24 mouse cellular contexts compared by ENCODE assay signal in the genomic region with DNA sequence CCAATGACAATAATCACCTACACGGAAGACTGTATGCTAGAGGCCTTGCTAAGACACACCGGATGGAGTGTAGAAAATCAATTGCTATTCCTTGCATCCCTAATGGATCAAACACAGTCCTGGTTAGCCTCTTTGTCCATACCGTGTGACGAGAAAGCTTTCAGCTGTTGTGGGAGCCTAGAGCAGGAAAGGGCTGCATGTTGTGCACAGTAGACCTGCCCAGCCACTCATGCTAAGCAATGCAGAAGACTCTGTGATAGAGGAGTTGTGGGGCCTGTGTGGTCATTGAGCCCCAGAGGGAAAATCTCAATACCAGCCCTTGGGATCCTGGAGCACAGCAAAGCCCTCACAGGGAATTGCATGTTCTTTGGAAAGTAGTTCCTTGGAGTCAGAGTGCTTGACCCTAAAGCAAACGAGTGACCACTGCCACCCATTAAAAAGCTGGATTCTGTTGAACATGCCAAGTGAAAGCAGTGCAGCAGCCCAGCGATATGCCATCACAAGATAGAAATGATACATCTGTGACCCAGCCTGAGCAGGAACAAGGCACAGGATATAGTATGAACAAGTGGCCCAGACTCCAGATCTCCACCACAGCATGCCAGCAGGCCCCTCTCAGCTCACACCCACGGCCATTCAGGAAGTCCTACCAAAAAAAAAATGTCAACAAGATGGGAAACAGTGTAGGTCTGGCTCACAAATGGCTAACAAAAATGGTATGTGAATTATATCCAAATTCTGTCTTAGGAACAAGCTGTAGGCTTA. TPM values are rescaled to one million over a fixed set of nuclear protein-coding genes. Genes with fewer than 3 reads are reported as not detected.
DNase-seq lines count a peak whose midpoint lies in the region; ATAC-seq and TF ChIP-seq lines count a peak whose summit lies in the region.
"Had no signal": no experiment of that assay in that cellular context is flagged by ENCODE, and none has a peak within 500 bp of the region (broad histone marks: within the 10 kb centered on the region; RNA-seq: fewer than 3 reads in every experiment).

No protein-coding gene starts in this region.

- DNase-seq in lung, embryonic 14.5 days = peak; percentile 65
- peak; percentile 71 for DNase-seq in lung, postnatal 10 days
- peak; percentile 59 for DNase-seq in lung, postnatal 36 days
- no peak for DNase-seq in thymus, postnatal 10 days (ENCODE audit: low spot score in 2 of 2)
- no peak for DNase-seq in gastrocnemius, adult 18-20 months (ENCODE audit: low spot score)
- DNase-seq in B cell, adult 2 months = no peak
- DNase-seq: adrenal gland, adult 8-10 months; adrenal gland, postnatal 25 days; cerebellum, adult 11-12 months; cerebellum, adult 8-10 months; cerebellum, postnatal 36 days; embryo, embryonic 11 days; gastrocnemius, adult 2 months; gastrocnemius, postnatal 14 days had no signal

- no peaks in the 10 kb centered on the region for H3K4me1 ChIP-seq in lung, embryonic 14.5 days (ENCODE audit: insufficient read depth)
- H3K4me1 ChIP-seq in lung, embryonic 15.5 days = peaks cover 11% of the 10 kb centered on the region; the same call in 1 of the 2 replicates

- 63% methylated on average over 7 of the region's 7 CpGs for WGBS in lung, embryonic 14.5 days
- WGBS in lung, embryonic 15.5 days = 64% methylated on average over 7 of the region's 7 CpGs

- H3K4me2 ChIP-seq in lung, embryonic 14.5 days = no peak overlapping the region
- no peak overlapping the region for H3K4me2 ChIP-seq in lung, embryonic 15.5 days
- H3K4me2 ChIP-seq: embryonic facial prominence, embryonic 13.5 days; forebrain, embryonic 13.5 days; heart, embryonic 11.5 days; hindbrain, embryonic 12.5 days; hindbrain, embryonic 15.5 days had no signal

- TF ChIP-seq CTCF in lung, embryonic 14.5 days (IDR thresholded peaks at IDR 0.05; ENCODE audit: low read depth) = no peak

- H3K36me3 ChIP-seq in lung, embryonic 14.5 days (ENCODE audit: insufficient read depth) = no peaks in the 10 kb centered on the region
- H3K36me3 ChIP-seq in lung, embryonic 15.5 days = no peaks in the 10 kb centered on the region
- H3K36me3 ChIP-seq: embryonic facial prominence, embryonic 10.5 days; embryonic facial prominence, embryonic 13.5 days; hindbrain, embryonic 12.5 days; hindbrain, embryonic 15.5 days had no signal

- H3K9ac ChIP-seq in lung, embryonic 14.5 days = no peak overlapping the region
- no peak overlapping the region for H3K9ac ChIP-seq in lung, embryonic 15.5 days
- H3K9ac ChIP-seq: embryonic facial prominence, embryonic 13.5 days; forebrain, embryonic 13.5 days; hindbrain, embryonic 12.5 days; hindbrain, embryonic 15.5 days had no signal

- no peak overlapping the region for H3K4me3 ChIP-seq in lung, embryonic 14.5 days (ENCODE audit: low read depth, low read length)
- H3K4me3 ChIP-seq in lung, embryonic 15.5 days = no peak overlapping the region
- H3K4me3 ChIP-seq: embryonic facial prominence, embryonic 10.5 days; embryonic facial prominence, embryonic 13.5 days; erythroblast, embryonic 14.5 days; forebrain, embryonic 13.5 days; gastrocnemius, adult 2 months; hindbrain, embryonic 12.5 days; hindbrain, embryonic 15.5 days had no signal

- no peaks in the 10 kb centered on the region for H3K9me3 ChIP-seq in lung, embryonic 14.5 days (ENCODE audit: low read depth, low read length)
- H3K9me3 ChIP-seq in lung, embryonic 15.5 days = no peaks in the 10 kb centered on the region
- H3K9me3 ChIP-seq: embryonic facial prominence, embryonic 10.5 days; embryonic facial prominence, embryonic 13.5 days; forebrain, embryonic 13.5 days; hindbrain, embryonic 12.5 days; hindbrain, embryonic 15.5 days had no signal

- ATAC-seq in lung, embryonic 14.5 days (ENCODE audit: insufficient read depth) = peak; percentile 50
- peak; percentile 66; the same call in 1 of the 2 replicates for ATAC-seq in lung, embryonic 15.5 days (ENCODE audit: borderline replicate concordance, extremely low read depth, low FRiP score, low TSS enrichment)
- ATAC-seq: activated CD4-positive, CD25-positive, alpha-beta regulatory T cell, adult 4 months; forebrain, embryonic 13.5 days; forebrain, embryonic 16.5 days had no signal

- H3K27me3 ChIP-seq in lung, embryonic 14.5 days (ENCODE audit: insufficient read depth, low read length) = no peaks in the 10 kb centered on the region
- no peaks in the 10 kb centered on the region for H3K27me3 ChIP-seq in lung, embryonic 15.5 days
- H3K27me3 ChIP-seq: embryonic facial prominence, embryonic 13.5 days; forebrain, embryonic 13.5 days; hindbrain, embryonic 12.5 days; hindbrain, embryonic 15.5 days had no signal

- H3K27ac ChIP-seq in lung, embryonic 14.5 days (ENCODE audit: low read depth) = no peak overlapping the region
- H3K27ac ChIP-seq in lung, embryonic 15.5 days = peak overlapping the region; percentile 2; the same call in 1 of the 2 replicates
- H3K27ac ChIP-seq: embryonic facial prominence, embryonic 10.5 days; embryonic facial prominence, embryonic 13.5 days; forebrain, embryonic 13.5 days; gastrocnemius, adult 2 months; hindbrain, embryonic 12.5 days; hindbrain, embryonic 15.5 days had no signal

RNA-seq across cellular contexts. Expression of a gene that starts 56.8 kb away (rescaled TPM):
- 34.4 and 35.0 TPM in 2 replicates for polyA plus RNA-seq in lung, embryonic 14.5 days (2014; fragmentation: Nextera tagmentation; extraction: Ambion mirVana)
- polyA plus RNA-seq in lung, embryonic 15.5 days (2015; fragmentation: Nextera tagmentation; extraction: Ambion mirVana) = 24.6 and 26.7 TPM in 2 replicates
- total RNA-seq in gastrocnemius, adult 18-20 months (2021) = 1 to 10 TPM; 7.2 to 8.1 TPM

Comparison
In these comparisons a context has a peak if more than half of its experiments do, and no peak if none do; other contexts are left out.
1. DNase-seq: peak in lung, embryonic 14.5 days (single experiment), lung, postnatal 10 days (single experiment) and lung, postnatal 36 days (single experiment); none in thymus, postnatal 10 days (0 of 2), gastrocnemius, adult 18-20 months (single experiment) and B cell, adult 2 months (0 of 2).